In the genomic region with DNA sequence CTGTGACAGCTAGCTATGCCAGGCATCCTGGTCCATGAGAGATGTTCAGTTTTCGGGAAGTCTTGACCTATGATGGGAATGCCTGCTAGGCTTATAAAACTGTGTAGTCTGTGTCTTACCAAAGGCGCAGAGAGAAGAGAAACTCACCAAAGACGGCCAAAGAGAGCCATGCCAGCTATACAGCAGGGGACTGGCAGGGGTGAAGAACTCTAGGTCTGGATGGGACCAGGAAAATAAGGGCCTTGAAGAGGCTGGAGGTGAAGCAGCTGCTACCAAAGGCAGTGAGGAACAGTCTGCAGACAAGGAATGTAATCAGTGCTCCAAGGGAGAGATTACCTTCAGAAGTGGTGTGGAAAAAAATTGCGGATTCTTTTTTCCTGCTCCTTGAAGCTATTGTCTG, we compare ENCODE assay signal across 17 mouse cellular contexts. TPM values are rescaled to one million over a fixed set of nuclear protein-coding genes. Genes with fewer than 3 reads are reported as not detected.
"Had no signal": no experiment of that assay in that cellular context is flagged by ENCODE, and none has a peak within 500 bp of the region (broad histone marks: within the 10 kb centered on the region; RNA-seq: fewer than 3 reads in every experiment).

No protein-coding gene starts in this region.

- H3K9ac ChIP-seq: liver, embryonic 15.5 days; neural tube, embryonic 12.5 days had no signal

- H3K4me2 ChIP-seq: liver, embryonic 11.5 days; liver, embryonic 15.5 days; neural tube, embryonic 12.5 days had no signal

- H3K36me3 ChIP-seq: limb, embryonic 10.5 days; liver, embryonic 15.5 days; neural tube, embryonic 12.5 days had no signal

- H3K9me3 ChIP-seq: limb, embryonic 10.5 days; liver, embryonic 15.5 days; neural tube, embryonic 12.5 days had no signal

- DNase-seq: kidney, postnatal 10 days; kidney, postnatal 4 days; lung, adult 2 months; lung, postnatal 36 days; midbrain, embryonic 14.5 days; thymus, postnatal 4 days had no signal

- H3K4me1 ChIP-seq: limb, embryonic 10.5 days; liver, embryonic 15.5 days; neural tube, embryonic 12.5 days had no signal

- H3K27me3 ChIP-seq: liver, embryonic 15.5 days; neural tube, embryonic 12.5 days had no signal

- ATAC-seq: lung, postnatal 0 days had no signal

- H3K4me3 ChIP-seq: layer of hippocampus, adult 2 months; limb, embryonic 10.5 days; liver, embryonic 15.5 days; neural tube, embryonic 12.5 days had no signal

- H3K27ac ChIP-seq: layer of hippocampus, adult 2 months; limb, embryonic 10.5 days; liver, embryonic 15.5 days; neural tube, embryonic 12.5 days; stomach, postnatal 0 days had no signal

RNA-seq across cellular contexts. Expression of a gene that starts 16.7 kb away (rescaled TPM):
- total RNA-seq: left cerebral cortex, postnatal 10 days; megakaryocyte progenitor cell, adult 5-6 weeks; neutrophil, adult 5-6 weeks had no signal
- polyA plus RNA-seq: limb, embryonic 10.5 days; liver, embryonic 11.5 days; midbrain, embryonic 14.5 days; neural tube, embryonic 12.5 days; stomach, postnatal 0 days had no signal

RNA-seq across cellular contexts. Expression of a gene that starts 19.0 kb away (rescaled TPM):
- total RNA-seq: megakaryocyte progenitor cell, adult 5-6 weeks; monocyte, adult 5-6 weeks had no signal
